Mouse (Mus musculus): ENCODE data around the gene Olfr12.

Olfr12 gene

DNA sequence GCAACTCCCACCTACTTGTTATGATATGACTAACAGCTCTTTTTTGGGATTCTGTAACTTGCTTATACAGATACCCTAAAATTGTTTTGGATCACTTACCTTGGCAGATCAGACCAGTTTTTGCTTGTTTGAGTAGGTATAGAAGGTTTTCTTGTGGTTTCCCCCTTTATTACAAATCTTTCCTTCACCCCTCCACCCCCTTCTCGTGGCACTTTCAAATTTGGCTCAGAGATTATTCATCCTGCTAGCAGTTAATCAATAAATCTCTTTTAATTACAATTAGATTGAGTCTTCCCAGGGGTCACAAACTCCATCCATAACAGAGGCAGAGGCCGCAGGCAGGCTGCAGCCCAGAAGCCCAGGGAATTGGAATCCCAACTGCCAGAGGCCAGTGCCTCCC lies at the start of gene Olfr12:
Gene Olfr12 (plus strand): TSS at position 301 of the 400 bp plus-strand sequence.
- no peak for DNase-seq

DNA sequence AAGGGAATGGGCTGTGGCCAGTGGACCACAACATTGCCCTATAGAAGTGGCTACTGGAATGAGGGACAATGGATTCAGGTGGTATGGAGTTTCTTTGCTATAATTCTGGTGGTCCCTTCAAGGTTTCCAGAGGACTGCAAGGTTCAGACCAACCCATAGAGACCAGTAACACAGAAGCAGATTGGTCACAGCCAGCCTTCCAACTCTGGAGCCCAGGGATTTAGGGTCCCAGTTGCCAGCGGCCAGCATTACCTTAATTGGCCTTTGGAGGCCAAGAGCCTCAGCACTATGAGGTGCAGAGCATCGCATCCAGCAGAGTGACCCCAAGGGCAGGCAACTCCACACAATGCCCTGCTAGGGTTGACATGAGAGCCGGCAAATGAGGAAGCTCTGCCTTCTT lies 46.6 kb upstream of the Olfr12 start, which contains the start of gene Olfr1413:
Gene Olfr1413 (plus strand): TSS at position 301 of the 400 bp plus-strand sequence.
- DNase-seq, result no peak

DNA sequence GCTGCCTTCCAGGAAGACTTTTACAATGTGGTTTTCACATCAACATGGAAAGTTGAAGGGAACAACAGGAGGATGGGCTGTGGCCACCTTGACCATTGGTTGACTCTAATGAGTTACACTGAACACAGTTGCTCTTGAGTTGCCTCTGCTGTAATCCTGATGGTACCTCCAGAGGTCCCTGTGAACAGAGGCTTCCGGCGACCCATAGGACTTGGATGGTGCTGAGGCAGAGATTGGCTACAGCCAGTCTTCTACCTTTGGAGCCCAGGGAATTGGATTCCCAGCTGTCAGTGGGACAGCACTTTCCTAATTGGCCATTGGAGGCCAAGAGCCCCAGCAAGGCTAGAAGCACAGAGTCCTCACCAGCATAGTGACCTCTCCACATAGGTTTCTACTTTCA lies 32.1 kb upstream of the Olfr12 start, which contains the start of gene Olfr1412:
Gene Olfr1412 (plus strand): TSS at position 301 of the 400 bp plus-strand sequence.
- no peak for DNase-seq

DNA sequence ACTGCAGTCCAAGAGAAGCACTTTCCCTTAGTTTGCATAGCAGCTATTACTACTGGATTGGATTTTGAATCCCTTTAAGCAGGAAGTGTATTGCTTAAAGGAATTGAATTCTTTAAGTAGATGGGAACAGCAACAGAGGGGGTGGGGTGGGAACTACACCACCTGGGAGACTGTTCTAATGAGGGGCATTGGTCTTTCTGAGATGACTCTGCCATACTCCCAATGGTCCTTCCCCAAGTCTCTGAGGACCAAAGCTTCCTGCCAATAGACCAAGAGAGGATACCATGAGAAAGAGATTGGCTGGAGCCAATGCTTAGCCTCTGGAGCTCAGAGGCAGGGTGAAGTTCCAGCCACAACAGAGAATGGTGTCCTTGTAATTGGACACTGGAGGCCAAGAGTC lies 23.5 kb upstream of the Olfr12 start, which contains the start of gene Olfr1411:
Gene Olfr1411 (plus strand): TSS at position 301 of the 400 bp plus-strand sequence.
- no peak for DNase-seq

DNA sequence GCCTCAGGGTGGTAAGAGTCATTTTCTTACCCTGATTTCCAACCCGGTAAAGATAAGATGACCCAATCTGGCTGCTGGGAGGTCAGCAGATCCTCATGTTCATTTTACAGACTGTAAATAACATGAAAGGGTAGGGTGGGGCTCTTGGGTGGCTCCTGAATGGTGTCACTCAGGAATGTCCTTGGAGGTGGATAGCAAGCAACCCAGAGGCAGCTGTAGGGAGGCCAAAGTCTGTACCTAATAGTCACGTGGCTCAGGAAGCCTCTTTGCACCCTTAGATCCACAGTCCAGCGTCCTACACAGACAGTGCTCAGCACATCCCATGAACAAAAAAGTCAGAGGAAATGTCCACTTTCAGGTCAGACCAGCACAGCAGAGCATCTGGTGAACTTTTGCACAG lies 21.6 kb upstream of the Olfr12 start:
- DNase-seq, result no peak

DNA sequence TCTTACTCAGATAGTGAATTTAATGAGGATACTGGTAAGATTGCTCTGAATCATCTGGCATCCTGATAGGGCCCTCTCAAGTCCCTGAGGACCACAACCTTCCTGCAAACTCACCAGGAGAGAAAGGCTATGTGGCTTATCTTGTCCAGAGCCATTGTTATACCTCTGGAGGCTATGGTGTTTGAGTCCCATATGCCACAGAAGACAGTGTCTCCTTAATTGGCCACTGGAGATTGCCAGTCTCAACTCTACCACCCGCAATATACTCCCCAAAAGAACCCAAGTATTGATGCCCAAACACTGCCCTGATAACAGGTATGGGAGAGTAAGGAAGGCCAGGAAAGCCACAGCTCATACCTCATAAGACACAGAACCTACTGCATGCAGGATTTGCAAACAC lies 12.1 kb upstream of the Olfr12 start, which contains the start of gene Olfr1410:
Gene Olfr1410 (plus strand): TSS at position 301 of the 400 bp plus-strand sequence.
- no peak for DNase-seq

DNA sequence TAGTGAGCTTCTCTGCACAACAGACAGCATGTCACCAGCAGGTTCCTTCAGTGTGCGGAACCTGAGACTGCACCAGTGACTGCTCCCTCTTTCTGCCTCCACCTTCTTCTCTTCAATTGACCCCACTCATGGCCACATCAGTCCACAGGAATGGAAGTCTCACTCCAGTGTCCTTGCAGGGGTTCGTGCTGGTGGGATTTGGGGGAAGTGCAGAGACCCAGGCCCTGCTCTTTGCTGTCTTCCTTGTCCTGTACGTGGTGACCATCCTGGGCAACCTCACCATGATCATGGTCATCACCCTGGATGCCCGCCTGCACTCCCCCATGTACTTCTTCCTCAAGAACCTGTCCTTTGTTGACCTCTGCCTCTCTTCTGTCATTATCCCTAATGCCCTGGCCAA lies 9.9 kb upstream of the Olfr12 start:
- no peak for DNase-seq

DNA sequence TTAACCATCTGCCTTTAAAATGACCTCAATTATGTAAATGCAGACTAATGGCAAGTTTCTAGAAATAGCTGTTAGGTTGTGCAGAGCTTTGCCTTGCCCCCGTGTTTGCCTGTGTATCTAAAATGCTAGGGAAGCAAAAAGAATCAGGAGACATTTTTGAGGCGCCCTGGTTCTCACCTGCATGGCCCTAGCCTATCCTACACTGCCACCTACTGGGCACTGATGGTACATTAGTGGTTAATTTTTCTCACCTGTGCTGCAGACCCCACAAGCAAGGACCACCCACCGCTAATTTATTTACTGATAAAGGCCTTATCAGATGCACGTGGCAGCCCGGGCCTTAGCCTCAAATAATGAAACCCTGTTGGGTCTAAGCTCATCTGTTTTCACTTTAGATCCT lies 6.6 kb upstream of the Olfr12 start:
- DNase-seq, result peak; percentile 52

DNA sequence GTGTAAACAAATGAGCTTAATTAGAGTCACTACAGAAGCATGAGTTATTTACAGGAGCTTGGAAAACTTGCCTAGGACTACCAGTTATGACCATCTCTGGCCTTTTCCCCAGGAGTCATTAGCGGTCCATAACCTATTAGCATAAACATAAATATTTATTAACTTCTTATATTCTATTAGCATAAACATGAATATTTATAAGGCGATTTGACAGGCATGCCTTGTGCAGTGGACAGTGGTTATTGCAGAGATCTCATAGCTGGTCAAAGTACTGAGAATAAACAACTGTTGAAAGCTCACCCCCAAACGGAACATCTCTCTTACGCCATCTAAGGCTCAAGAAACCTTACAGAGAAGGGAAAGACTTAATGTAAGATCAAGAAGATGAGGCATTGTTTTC lies 4.4 kb upstream of the Olfr12 start:
- DNase-seq, result no peak

DNA sequence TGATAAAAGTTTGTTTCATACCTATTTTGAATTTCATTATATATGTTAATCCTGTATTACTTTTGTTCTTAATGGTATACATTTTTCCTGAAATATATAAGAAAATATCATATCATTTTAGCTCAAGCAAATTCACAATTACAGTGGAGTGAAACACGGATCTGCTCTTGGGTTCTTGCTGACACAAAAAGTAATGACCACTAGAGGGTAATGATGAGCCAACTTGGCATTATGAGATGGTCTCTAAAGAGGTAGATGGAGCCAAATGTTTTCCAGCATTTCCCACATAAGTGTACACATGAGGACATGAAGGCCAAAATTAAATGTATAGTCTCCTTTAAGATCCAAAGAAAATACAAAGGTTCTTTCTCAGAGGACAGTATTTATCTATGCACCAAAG lies 3.1 kb upstream of the Olfr12 start:
- no peak for DNase-seq

DNA sequence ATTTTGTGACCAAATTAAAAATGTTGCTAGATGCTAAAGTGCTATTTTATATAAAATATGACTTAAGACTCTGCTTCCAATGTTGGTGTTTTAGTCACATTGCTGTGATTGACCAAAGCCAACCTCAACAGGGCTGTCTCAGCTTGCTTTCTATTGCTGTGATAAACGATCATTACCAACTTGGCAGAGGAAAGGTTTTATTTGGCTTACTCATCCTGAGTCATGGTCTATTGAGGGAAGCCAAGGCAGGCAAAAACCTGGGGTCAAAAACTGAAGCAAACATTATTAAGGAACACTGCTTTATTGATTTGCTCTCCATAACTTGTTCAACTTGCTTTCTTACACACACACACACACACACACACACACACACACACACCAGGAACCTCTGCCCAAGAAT lies 1.5 kb upstream of the Olfr12 start:
- no peak for DNase-seq

DNA sequence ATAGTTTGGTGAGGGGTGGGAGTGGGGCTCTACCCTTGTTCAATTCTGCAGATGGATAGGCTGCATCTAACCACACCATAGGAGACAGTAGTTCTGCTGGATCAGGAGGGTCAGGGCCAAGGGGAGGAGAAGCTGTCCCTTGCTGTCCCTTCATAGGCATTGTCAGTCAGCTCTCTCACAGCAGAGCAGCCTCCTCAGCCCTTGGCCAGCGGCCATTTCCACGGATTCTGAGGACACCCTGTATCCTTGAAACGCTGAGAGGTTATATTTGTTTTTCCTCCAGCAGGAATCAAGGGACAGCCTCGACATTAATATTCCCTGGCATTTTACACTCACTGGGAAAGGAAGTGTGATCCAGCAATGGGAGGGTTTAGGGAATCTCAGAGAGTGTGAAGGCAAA lies 772 bp downstream of the Olfr12 start:
- DNase-seq, result no peak

DNA sequence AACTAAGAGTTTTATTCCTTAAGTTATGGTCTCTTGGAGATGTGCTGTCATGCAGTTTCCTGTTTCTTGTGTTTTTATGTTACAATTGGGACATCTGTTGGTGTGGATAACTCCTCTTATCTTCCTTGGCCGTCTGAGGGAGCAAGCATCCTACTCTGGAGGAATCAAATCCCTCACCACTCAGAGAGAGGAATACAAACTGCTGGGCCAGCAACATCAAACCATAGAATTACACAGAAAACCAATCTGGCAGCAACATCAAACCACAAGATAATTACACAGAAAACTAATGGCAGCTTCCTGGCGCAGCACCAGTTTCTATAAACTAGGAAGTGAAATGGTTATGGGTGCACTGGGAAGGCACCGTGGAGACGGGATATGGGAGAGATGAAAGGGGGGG lies 10.6 kb downstream of the Olfr12 start:
- no peak for DNase-seq

DNA sequence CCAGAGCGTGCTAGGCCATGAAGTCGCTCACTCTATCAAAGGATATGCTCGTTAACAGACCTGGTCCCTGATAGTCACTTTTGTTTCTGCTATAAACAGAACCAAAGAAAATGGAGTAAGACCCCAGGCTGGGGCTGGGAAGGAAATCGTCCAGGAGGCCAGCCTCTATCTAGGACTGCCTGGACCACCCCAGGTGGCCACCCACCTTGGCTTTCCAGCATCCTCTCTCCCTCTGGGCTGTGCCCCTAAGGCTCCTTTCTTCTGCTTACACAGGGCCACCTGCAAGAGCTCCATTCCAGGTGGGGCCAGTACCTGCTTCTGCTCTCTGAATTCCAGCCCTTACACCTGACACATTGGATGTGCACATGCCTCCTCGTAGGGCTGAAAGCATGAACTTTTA lies 14.6 kb downstream of the Olfr12 start:
- DNase-seq, result no peak

DNA sequence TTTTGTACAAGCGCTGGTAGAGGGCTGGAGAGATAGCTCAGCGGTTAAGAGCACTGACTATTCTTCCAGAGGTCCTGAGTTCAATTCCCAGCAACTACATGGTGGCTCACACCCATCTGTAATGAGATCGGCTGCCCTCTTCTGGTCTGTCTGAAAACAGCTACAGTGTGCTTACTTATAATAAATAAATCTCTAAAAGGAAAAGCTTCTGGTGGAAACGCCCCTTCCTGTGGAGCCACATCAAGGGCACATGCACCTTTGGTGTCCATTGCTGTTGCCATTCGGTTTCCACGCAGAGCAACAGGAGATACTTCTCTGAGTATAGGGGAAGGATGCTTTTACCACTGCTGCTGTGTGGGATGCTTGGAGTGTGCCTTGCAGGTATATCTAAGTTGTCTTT lies 15.4 kb downstream of the Olfr12 start:
- no peak for DNase-seq

DNA sequence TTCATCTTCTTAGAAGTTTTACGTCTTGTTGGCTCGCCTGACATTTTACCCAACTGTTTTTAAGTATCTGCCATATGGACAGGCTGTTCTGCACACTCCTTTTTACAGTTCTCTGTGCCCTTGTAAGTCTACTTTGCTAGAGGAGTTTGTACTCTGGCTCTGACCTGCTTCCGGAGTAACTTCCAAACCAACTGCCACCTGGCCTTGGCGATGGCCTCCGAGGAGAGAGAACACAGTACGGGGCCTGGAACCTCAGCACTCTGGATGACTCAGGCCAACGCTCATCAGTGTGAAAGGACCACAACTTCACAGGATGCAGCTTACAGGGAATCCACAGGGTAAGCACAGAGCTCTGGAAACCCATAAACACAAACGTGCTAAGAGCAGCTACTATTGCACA lies 16.1 kb downstream of the Olfr12 start:
- DNase-seq, result no peak

DNA sequence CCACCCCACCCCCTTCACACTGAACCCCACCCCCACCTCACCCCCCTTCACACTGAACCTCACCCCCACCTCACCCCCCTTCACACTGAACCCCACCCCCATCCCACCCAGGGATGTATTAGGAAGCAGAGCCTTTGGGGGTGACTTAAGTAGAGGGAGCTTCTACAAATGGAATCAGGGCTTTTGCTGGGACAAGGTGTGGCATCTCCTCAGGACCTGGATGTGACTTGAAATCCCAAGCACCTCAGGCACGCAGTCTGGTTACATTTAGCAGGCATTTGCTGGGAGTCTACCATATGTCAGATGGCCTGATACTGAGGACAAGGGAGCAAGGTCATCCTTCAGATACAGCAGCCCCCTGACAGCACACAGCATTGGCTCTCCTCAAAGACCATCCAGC lies 17.0 kb downstream of the Olfr12 start:
- no peak for DNase-seq

DNA sequence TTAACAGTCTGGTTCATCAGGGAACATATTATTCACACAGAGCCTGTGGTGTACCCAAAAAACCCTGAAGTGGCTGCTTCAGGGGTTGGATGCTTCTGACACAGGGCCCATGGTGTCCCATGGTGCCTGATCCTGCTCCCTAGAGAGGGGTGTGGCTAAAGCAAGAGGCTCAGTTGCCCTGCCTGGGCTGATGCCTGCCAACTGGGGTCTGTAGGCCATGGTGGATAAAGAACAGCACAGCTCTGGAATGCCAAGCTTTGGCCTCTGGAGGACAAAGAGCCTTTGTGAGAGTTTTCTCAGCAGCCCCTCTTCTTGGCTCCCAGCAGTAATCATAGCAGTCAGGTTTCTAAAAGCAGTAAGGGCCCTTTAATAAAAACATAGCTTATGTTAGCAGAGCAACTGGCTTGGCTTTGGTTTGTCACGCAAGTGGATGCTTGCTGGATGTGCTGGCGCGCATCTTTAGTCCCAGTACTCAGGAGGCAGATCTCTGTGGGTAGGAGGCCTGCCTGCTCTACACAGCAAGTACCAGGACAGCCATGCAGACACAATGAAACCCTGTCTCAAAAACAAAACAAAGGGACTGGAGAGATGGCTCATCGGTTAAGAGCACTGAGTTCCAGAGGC lies 17.5 kb downstream of the Olfr12 start:
- no peak for DNase-seq

DNA sequence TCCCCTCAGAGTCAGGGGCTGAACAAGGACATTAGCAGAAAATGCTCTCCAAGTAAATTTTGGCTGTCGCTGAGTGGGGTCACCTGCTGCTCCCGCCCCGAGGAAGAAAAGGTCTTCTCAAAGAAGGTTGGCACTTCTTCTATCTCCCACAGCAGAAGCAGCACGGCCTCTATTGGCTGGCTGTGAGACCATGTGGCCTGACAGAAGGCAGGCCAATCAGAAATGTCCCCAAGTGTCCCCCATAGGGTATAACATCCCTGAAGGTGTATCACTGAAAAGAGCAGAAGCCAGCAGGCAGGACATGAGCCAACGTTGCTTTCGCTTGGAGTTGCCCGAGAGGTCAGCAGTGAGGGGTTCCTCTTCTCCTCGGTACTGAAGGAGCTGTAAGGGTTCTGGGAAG lies 18.4 kb downstream of the Olfr12 start:
- DNase-seq, result no peak

DNA sequence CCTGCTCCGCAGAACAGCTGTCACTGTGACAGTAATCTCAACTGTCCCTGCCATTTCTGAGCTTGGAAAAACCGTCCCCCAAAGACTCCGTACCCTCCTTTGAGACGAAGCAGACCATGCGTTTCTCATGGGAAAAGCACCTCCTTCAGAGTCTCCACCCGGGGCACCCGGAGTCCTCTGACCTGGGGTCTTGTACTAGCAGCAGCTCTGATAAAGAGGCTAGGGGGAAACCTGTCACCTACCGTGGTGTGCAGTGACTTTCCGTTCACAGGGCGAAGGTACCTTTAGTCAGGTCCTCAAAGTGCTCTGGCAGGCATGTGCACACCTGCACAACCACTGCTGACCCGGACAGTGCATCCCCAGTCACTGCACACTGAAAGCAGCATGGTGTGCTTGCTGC lies 19.1 kb downstream of the Olfr12 start:
- DNase-seq, result no peak

DNA sequence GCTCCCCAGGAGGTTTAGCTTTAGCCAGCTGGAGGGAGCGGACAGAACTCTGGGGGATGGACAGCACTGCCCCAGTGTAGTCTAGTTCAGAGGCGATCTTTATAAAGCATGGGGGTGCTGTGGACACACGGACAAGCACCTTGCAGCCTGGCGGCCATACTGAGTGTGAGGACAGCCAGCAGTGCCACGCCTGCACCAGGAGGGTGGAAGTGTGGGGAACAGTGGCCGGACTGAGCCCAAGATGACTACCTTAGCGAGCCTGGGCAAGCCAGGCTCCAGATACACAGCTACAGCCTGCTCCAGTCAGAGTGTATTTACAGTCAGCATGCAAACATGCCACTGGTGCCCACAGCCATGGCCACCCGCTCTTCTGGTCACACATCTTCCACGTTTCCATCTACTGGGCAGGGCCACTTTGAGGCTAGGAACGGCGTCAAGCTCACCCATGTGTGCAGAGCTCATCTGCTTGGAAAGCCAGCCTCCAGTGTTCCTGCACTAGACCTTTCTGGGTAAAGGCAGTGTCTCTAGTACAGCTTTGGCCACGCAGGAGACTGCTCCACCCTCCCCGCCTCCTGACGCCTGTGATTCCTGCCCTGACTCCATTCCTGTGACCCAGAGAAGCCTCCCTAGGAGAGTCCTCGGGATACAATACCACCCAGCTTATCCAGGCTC lies 20.0 kb downstream of the Olfr12 start:
- no peak for DNase-seq

DNA sequence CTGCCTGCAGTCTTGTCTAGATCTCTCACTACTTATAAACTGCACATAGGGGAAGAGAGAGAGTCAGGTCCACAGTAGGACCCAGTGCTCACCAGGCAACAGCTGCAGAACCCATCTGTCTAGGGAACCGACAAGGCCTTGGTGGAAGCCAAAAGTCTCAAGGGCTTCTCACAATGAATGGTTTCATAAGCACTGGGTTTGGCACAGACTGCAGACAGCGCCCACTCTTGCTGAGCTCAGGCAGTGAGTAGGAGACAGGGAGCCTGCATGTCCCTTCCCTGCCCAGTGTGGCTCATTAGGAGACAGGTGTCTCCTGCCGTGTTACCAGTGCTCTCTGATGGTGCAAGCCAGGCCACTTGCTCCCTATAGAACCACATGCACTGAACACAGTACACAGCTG lies 20.6 kb downstream of the Olfr12 start:
- DNase-seq, result no peak

DNA sequence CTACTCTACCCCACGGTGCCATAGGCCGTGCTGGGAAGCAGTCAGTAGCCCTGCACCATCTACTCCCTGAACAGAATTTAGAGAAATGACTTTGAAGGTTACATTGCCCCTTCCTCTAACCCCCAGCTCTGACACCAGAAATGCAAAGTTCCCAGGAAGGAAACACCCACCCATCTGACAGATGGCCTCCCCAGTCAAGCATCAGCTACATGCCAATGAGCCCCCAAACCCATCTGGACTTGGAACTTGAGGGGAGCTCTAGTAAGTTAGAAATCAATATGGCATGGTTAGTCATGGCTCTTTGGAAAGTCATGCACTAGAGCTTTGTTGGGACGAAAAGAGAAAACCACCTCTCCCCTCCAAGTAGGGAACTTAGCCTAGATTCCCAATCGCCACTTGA lies 21.1 kb downstream of the Olfr12 start:
- no peak for DNase-seq

DNA sequence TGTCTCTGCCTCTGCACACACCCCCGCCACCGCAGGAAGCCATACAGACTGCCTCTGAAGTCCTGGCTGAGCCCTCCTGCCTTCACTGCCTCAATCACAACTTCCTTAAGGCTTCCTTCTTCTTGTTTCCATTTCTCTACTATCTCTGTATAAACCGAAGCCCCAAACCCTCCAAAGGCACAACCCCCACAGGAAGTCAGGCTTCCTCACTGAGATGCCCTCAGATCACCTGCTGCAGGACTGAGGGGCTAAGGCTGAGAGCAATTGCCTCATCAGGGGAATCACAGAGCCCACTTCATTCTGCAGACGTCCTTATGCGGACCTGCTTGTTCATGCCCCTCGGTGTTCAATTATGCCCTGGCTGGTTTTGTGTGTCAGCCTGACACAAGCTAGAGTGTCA lies 22.8 kb downstream of the Olfr12 start:
- DNase-seq, result no peak

Measured in kidney, adult 18-20 months (tissue).